Mouse (Mus musculus) lung, embryonic 16.5 days (tissue): Measurements from ENCODE around the gene Mylk4. TPM values are rescaled to one million over a fixed set of nuclear protein-coding genes. Genes with fewer than 3 reads are reported as not detected.

Source experiments
- ATAC-seq: fragments of 200-750 bp; cut with Nextera tagmentation; 2 replicates; pipeline ENCODE4 v1.8.0; 2017; ENCODE audit warnings: low read depth, mild to moderate bottlenecking, moderate library complexity
- H3K27ac ChIP-seq: fragments of 300-500 bp; sonication (generic); 2 replicates; pipeline ENCODE4 v1.5.1; 2014; ENCODE audit warnings: mild to moderate bottlenecking, control low read depth, low read length
- H3K27me3 ChIP-seq: fragments of 300-500 bp; sonication (generic); 2 replicates; pipeline ENCODE4 v1.6.1; 2014; ENCODE audit warnings: low read depth, low read length, mixed read lengths; ENCODE audit not compliant: control insufficient read depth, insufficient read depth
- H3K36me3 ChIP-seq: fragments of 300-500 bp; sonication (generic); 2 replicates; pipeline ENCODE4 v1.6.1; 2014; ENCODE audit warnings: low read length; ENCODE audit not compliant: control insufficient read depth, insufficient read depth
- H3K4me1 ChIP-seq: fragments of 300-500 bp; sonication (generic); replicated peaks from 2 replicates; pipeline ENCODE4 v1.6.1; 2014; ENCODE audit warnings: low read length, mixed read lengths; ENCODE audit not compliant: control insufficient read depth, insufficient read depth
- H3K4me2 ChIP-seq: fragments of 300-500 bp; sonication (generic); 2 replicates; pipeline ENCODE4 v1.6.1; 2014; ENCODE audit warnings: low read depth, low read length, control low read depth
- H3K4me3 ChIP-seq: fragments of 300-500 bp; sonication (generic); 2 replicates; pipeline ENCODE4 v1.5.1; 2014; ENCODE audit warnings: mild to moderate bottlenecking, low read length, control low read depth
- H3K9ac ChIP-seq: fragments of 300-500 bp; sonication (generic); 2 replicates; pipeline ENCODE4 v1.6.1; 2014; ENCODE audit warnings: low read length, control low read depth
- H3K9me3 ChIP-seq: fragments of 300-500 bp; sonication (generic); 2 replicates; pipeline ENCODE4 v1.6.1; 2016; ENCODE audit warnings: low read length; ENCODE audit not compliant: control insufficient read depth
- WGBS: fragments of 180-500 bp; shearing (Covaris S2); extraction: QIAGEN DNeasy Blood & Tissue Kit; methylation state at CpG from one replicate; pipeline ENCODE4 v1.1.7; 2014; 5-methylcytosine and 5-hydroxymethylcytosine counted together
- polyA plus RNA-seq: library from polyadenylated mRNA; unstranded; fragments of >200 nt; fragmentation: Nextera tagmentation; extraction: Ambion mirVana; gene quantifications from 2 replicates; pipeline ENCODE4 v1.2.1, GENCODE M21; 2015

The Mylk4 gene
- 0.26 and 0.89 TPM in 2 replicates for polyA plus RNA-seq

- Histone ChIP-seq H3K9ac (no peak within 1 kb of the TSS), H3K4me1 (no peaks in the 10 kb centered on the region), H3K4me3 (no peak within 1 kb of the TSS), H3K36me3 (no peaks in the 10 kb centered on the region), H3K27ac (no peak within 1 kb of the TSS), H3K4me2 (no peak within 1 kb of the TSS), H3K9me3 (no peaks in the 10 kb centered on the region), H3K27me3 (no peaks in the 10 kb centered on the region)
- ATAC-seq = no peak
- 69% methylated on average over 8 of the region's 8 CpGs for WGBS
Measured at GRCm38 (mm10) chr13:32783816-32784215, at the start of gene Mylk4. Gene Mylk4 (minus strand): TSS chr13:32783954.

GRCm38 (mm10) chr13:32833237-32833636 is 49.5 kb upstream of the Mylk4 start:
- no peak for ATAC-seq
- Histone ChIP-seq H3K9ac (no peak overlapping the region), H3K4me3 (no peak overlapping the region), H3K27ac (no peak overlapping the region), H3K27me3 (no peaks in the 10 kb centered on the region), H3K36me3 (no peaks in the 10 kb centered on the region), H3K4me2 (no peak overlapping the region), H3K4me1 (no peaks in the 10 kb centered on the region), H3K9me3 (no peaks in the 10 kb centered on the region)
- WGBS = 60% methylated on average over 6 of the region's 6 CpGs

GRCm38 (mm10) chr13:32832776-32833175 is 49.0 kb upstream of the Mylk4 start:
- Histone ChIP-seq H3K9me3 (no peaks in the 10 kb centered on the region), H3K27ac (no peak overlapping the region), H3K36me3 (no peaks in the 10 kb centered on the region), H3K4me2 (no peak overlapping the region), H3K4me1 (no peaks in the 10 kb centered on the region), H3K4me3 (no peak overlapping the region), H3K27me3 (no peaks in the 10 kb centered on the region), H3K9ac (no peak overlapping the region)
- no peak for ATAC-seq
- 58% methylated on average over 3 of the region's 3 CpGs for WGBS

- H3K4me2 ChIP-seq = no peak overlapping the region
- H3K27me3 ChIP-seq = no peaks in the 10 kb centered on the region
- H3K36me3 ChIP-seq = no peaks in the 10 kb centered on the region
- H3K9me3 ChIP-seq = no peaks in the 10 kb centered on the region
- no peak overlapping the region for H3K9ac ChIP-seq
- no peaks in the 10 kb centered on the region for H3K4me1 ChIP-seq
- no peak for ATAC-seq
- H3K27ac ChIP-seq = no peak overlapping the region
- WGBS = 73% methylated on average over 3 of the region's 3 CpGs
- no peak overlapping the region for H3K4me3 ChIP-seq
Measured at GRCm38 (mm10) chr13:32831505-32832273, 47.9 kb upstream of the Mylk4 start.

- Histone ChIP-seq H3K4me1 (no peaks in the 10 kb centered on the region), H3K9ac (no peak overlapping the region), H3K27ac (no peak overlapping the region), H3K4me2 (no peak overlapping the region), H3K36me3 (no peaks in the 10 kb centered on the region), H3K9me3 (no peaks in the 10 kb centered on the region), H3K4me3 (no peak overlapping the region), H3K27me3 (no peaks in the 10 kb centered on the region)
- no peak for ATAC-seq
- 56% methylated on average over 4 of the region's 4 CpGs for WGBS
Measured at GRCm38 (mm10) chr13:32828886-32829285, 45.1 kb upstream of the Mylk4 start.

GRCm38 (mm10) chr13:32827951-32828350 is 44.2 kb upstream of the Mylk4 start:
- H3K4me3 ChIP-seq = no peak overlapping the region
- no peak for ATAC-seq
- no peak overlapping the region for H3K27ac ChIP-seq
- no peak overlapping the region for H3K9ac ChIP-seq
- H3K4me2 ChIP-seq = no peak overlapping the region
- no peaks in the 10 kb centered on the region for H3K27me3 ChIP-seq
- H3K36me3 ChIP-seq = no peaks in the 10 kb centered on the region
- WGBS = 49% methylated on average over 4 of the region's 4 CpGs
- no peaks in the 10 kb centered on the region for H3K4me1 ChIP-seq
- no peaks in the 10 kb centered on the region for H3K9me3 ChIP-seq

- Histone ChIP-seq H3K4me1 (no peaks in the 10 kb centered on the region), H3K27ac (no peak overlapping the region), H3K9ac (no peak overlapping the region), H3K27me3 (no peaks in the 10 kb centered on the region), H3K36me3 (no peaks in the 10 kb centered on the region), H3K4me3 (no peak overlapping the region), H3K4me2 (no peak overlapping the region), H3K9me3 (no peaks in the 10 kb centered on the region)
- 67% methylated on average over 3 of the region's 3 CpGs for WGBS
- no peak for ATAC-seq
Measured at GRCm38 (mm10) chr13:32827111-32827822, 43.5 kb upstream of the Mylk4 start.

GRCm38 (mm10) chr13:32825546-32825945 is 41.8 kb upstream of the Mylk4 start:
- no peak overlapping the region for H3K27ac ChIP-seq
- no peak overlapping the region for H3K9ac ChIP-seq
- H3K4me3 ChIP-seq = no peak overlapping the region
- no peaks in the 10 kb centered on the region for H3K9me3 ChIP-seq
- peaks cover 5% of the 10 kb centered on the region; the same call in 1 of the 2 replicates for H3K36me3 ChIP-seq
- H3K27me3 ChIP-seq = no peaks in the 10 kb centered on the region
- ATAC-seq = no peak
- no peaks in the 10 kb centered on the region for H3K4me1 ChIP-seq
- 90% methylated on average over 8 of the region's 8 CpGs for WGBS
- no peak overlapping the region for H3K4me2 ChIP-seq

GRCm38 (mm10) chr13:32824377-32825330 is 40.9 kb upstream of the Mylk4 start:
- 76% methylated on average over 6 of the region's 6 CpGs for WGBS
- Histone ChIP-seq H3K4me2 (no peak overlapping the region), H3K9me3 (no peaks in the 10 kb centered on the region), H3K9ac (no peak overlapping the region), H3K27me3 (no peaks in the 10 kb centered on the region), H3K36me3 (peaks cover 5% of the 10 kb centered on the region; the same call in 1 of the 2 replicates), H3K4me1 (no peaks in the 10 kb centered on the region), H3K27ac (no peak overlapping the region), H3K4me3 (no peak overlapping the region)
- ATAC-seq = no peak
